Mouse (Mus musculus) small intestine, adult 2 months (tissue): ENCODE data around the gene Mfn1. TPM values are rescaled to one million over a fixed set of nuclear protein-coding genes. Genes with fewer than 3 reads are reported as not detected.
A peak's percentile ranks its signal among the peaks of the same experiment; 100 is the strongest.

ENCODE experiments used
- H3K27ac ChIP-seq: fragments of 200-500 bp; 2 replicates; pipeline ENCODE4 v1.5.1; 2012; ENCODE audit warnings: low read depth, low read length, control low read depth, inconsistent platforms; ENCODE audit not compliant: insufficient read depth
- H3K27me3 ChIP-seq: fragments of 200-500 bp; 2 replicates; pipeline ENCODE4 v1.6.1; 2012; ENCODE audit warnings: mild to moderate bottlenecking, moderate library complexity, low read length, inconsistent platforms; ENCODE audit not compliant: control insufficient read depth, insufficient read depth
- H3K36me3 ChIP-seq: fragments of 200-500 bp; 2 replicates; pipeline ENCODE4 v1.6.1; 2012; ENCODE audit warnings: mild to moderate bottlenecking, low read length, control low read depth, inconsistent platforms; ENCODE audit not compliant: control insufficient read depth, insufficient read depth
- H3K4me1 ChIP-seq: fragments of 200-500 bp; 2 replicates; pipeline ENCODE4 v1.6.1; 2012; ENCODE audit warnings: low read length, inconsistent platforms, mixed read lengths; ENCODE audit not compliant: control insufficient read depth, insufficient read depth, insufficient read length
- H3K4me3 ChIP-seq: fragments of 200-500 bp; 2 replicates; pipeline ENCODE4 v1.5.1; 2012; ENCODE audit warnings: low read depth, mild to moderate bottlenecking, control low read depth, inconsistent platforms, low read length, moderate library complexity
- CTCF ChIP-seq: fragments of 200-500 bp; IDR thresholded peaks from 2 replicates; pipeline ENCODE4 v1.5.1; 2012; ENCODE audit warnings: low read depth, mild to moderate bottlenecking, control low read depth, inconsistent platforms, low read length, moderate library complexity, mixed read lengths; ENCODE audit not compliant: insufficient replicate concordance, insufficient read length; ENCODE audit errors: extremely low read depth
- POLR2A ChIP-seq: fragments of 200-500 bp; IDR thresholded peaks from 2 replicates; pipeline ENCODE4 v1.6.1; 2012; ENCODE audit warnings: low read depth, mild to moderate bottlenecking, control low read depth, inconsistent platforms, low read length, moderate library complexity
- whole genome bisulfite sequencing: fragments of 180-500 bp; shearing (Covaris S2); methylation state at CpG from one replicate; pipeline ENCODE4 v1.1.7; 2018; 5-methylcytosine and 5-hydroxymethylcytosine counted together
- polyA plus RNA-seq: library from polyadenylated mRNA; depleted of rRNA; stranded (reverse); fragments of >200 nt; gene quantifications from 2 replicates; pipeline ENCODE4 v1.2.3, GENCODE M21; 2012

Mfn1 gene
- polyA plus RNA-seq, 1 experiment, result 4.6 TPM

DNA sequence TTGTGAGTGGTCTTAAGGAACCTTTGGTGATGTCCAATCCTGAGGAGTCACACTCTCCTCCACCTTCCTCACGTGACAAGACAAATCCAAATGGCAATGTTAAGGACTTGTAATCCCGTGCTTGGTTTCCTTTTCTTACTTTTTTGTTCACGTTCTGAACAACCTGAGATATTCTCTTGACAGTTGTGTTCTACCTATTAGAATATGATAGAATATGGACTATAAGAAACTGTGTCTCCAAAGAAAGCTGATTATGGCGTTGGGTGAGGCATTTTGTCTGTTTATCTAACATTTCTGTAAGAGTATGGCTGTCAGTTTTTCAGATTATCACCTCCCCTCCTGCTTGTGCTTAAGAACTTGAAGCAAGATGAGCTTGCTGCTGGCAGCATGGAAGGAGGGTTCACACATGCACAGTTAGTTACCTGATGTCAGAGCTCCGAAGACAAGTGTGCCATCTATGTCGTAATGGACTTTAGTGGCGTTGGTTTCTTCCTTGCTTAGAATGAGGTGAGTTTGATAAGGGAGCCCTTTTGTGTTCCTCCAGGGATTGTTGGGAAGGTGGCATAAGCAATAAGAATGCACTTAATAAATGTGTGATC is 16.5 kb upstream of the Mfn1 start:
- WGBS, result 83% methylated on average over 7 of the region's 7 CpGs
- TF ChIP-seq CTCF, result no peak
- H3K36me3 ChIP-seq, result peaks cover 23% of the 10 kb centered on the region
- no peak overlapping the region for H3K4me3 ChIP-seq
- H3K4me1 ChIP-seq, result peaks cover 4% of the 10 kb centered on the region
- no peak overlapping the region for H3K27ac ChIP-seq
- no peaks in the 10 kb centered on the region for H3K27me3 ChIP-seq

DNA sequence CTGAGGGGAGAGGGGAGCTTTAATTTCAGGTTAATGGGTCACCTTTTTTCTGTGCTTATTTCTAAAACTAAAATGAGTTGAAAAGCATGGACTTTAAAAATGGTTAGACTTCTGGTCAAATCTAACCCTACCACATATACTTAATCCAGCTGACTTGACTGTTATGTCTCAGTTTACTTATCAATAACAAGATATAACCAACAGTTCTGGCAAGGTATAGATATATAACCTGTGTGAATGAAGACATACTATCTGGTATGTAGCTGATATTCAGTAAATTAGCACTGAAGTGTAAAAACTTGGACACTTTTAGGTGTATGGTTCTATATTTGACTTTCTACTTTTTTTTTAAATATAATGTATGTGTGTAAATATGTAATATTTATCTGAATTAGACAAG is 15.7 kb upstream of the Mfn1 start:
- Histone ChIP-seq H3K27me3 (no peaks in the 10 kb centered on the region), H3K4me1 (peaks cover 4% of the 10 kb centered on the region), H3K36me3 (peaks cover 26% of the 10 kb centered on the region)

DNA sequence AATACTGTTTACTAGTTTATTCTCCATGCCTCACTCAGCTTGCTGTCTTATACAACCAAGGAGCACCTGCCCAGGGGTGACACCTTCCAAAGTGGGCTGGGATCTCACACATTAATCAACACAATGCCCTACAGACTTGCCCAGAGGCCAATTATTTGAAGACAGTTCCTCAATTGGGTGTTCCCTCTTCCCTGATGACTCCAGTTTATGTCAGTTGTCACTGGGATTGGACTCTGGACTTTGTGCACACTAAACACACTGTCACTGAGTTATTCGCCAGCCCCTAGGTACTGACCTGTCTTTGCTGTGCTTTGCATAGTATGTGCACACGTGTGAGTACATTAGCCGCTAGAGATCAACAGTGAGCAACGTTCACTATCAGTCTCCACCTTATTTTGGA is 2.1 kb upstream of the Mfn1 start:
- TF ChIP-seq POLR2A (no peak), CTCF (no peak)
- Histone ChIP-seq H3K4me1 (no peaks in the 10 kb centered on the region; the same call in 1 of the 2 replicates), H3K27ac (peak overlapping the region; percentile 49; the same call in 1 of the 2 replicates), H3K27me3 (no peaks in the 10 kb centered on the region), H3K36me3 (0 out of 2 replicates have a peak, but pooled peaks cover 2% of the 10 kb centered on the region), H3K4me3 (no peak overlapping the region)
- WGBS, result 57% methylated on average over 4 of the region's 4 CpGs

More for the DNA sequence above, 15.7 kb upstream of the Mfn1 start:
- Histone ChIP-seq H3K4me3 (no peak overlapping the region), H3K27ac (no peak overlapping the region)
- no peak for TF ChIP-seq CTCF
- TF ChIP-seq POLR2A, result no peak

DNA sequence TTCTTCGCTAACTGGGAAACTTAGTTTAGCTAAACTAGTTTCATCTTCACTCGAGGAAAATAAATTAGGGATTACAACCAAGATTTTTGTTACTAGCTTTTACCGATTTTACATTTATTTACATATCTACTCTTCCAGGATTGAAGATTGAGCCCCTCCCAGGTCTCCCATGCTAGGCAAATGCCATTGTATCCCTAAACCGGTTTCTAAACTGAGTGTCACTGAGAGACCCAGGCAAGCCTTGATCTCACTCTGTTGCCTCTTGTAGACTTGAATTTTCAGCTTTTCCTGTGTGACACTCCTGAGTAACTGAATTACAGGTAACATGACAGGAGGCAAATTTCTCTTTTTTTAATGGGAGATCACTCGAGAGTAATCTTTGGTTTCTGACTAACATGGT is 776 bp downstream of the Mfn1 start:
- WGBS, result 10% methylated on average over 5 of the region's 5 CpGs
- Histone ChIP-seq H3K27me3 (no peaks in the 10 kb centered on the region), H3K4me1 (no peaks in the 10 kb centered on the region; the same call in 1 of the 2 replicates), H3K4me3 (no peak overlapping the region), H3K27ac (no peak overlapping the region), H3K36me3 (peaks cover 21% of the 10 kb centered on the region)
- TF ChIP-seq POLR2A, result no peak
- TF ChIP-seq CTCF, result no peak

DNA sequence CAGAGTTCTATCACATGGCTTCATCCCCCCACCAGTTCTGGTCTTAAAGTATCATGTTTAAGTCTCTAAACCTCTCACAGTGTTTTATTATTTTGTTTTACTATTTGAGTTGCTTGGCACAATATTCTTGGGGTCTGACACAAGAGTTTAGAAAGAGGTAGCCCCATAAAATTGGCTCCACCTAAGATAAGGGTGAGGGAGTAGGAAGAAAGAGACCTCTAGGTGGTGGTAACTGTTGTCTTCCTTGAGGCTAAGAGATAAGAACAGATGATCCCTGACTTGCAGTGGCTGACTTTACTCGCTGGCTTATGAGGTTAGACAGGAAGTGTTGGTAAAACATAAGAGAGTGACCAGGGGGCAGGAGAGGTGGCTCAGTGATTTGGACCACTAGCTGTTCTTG is 6.4 kb downstream of the Mfn1 start:
- no peak for TF ChIP-seq CTCF
- TF ChIP-seq POLR2A, result no peak
- Histone ChIP-seq H3K4me3 (no peak overlapping the region), H3K36me3 (peaks cover 52% of the 10 kb centered on the region), H3K27ac (no peak overlapping the region), H3K27me3 (no peaks in the 10 kb centered on the region), H3K4me1 (no peaks in the 10 kb centered on the region)
- 44% methylated on average over 1 of the region's 1 CpGs for WGBS

DNA sequence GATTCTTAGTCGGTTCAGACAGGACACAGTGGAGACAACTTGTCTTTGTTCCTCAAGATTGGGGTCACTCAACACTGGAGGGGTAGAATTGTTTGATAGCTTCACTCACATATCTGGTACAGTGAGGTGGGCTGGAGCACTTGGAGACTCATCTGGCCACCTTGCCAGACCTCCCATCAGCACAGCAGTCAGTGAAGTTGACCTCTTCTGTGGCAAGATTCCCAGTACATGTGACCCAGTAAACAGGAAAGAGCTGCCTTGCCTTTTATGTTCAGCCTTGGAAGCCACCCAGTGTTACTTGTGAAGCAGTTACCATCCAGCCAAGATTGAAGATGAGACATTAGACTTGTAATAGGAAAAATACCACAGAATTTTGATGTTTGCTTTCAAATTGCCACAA is 8.3 kb downstream of the Mfn1 start:
- Histone ChIP-seq H3K36me3 (peaks cover 52% of the 10 kb centered on the region), H3K4me1 (no peaks in the 10 kb centered on the region), H3K4me3 (no peak overlapping the region), H3K27me3 (no peaks in the 10 kb centered on the region), H3K27ac (peak overlapping the region; percentile 83)
- TF ChIP-seq POLR2A, result no peak
- 67% methylated on average over 1 of the region's 1 CpGs for WGBS

DNA sequence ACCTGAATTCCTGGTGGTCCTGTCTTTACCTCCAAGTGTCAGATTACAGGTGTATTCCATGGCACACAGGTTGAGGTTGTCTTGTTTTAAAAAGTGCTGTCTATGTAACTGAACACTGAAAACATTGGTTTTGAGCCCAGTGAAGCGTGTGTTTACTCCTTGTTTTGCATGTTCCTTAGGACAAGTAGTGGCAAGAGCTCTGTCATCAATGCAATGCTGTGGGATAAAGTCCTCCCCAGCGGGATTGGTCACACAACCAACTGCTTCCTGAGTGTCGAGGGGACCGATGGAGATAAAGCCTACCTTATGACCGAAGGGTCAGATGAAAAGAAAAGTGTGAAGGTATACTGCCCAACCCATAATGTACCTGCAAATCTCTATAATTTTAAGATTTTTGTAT is 8.8 kb downstream of the Mfn1 start:
- H3K27ac ChIP-seq, result peak overlapping the region; percentile 60; the same call in 1 of the 2 replicates
- H3K4me3 ChIP-seq, result no peak overlapping the region
- no peaks in the 10 kb centered on the region for H3K4me1 ChIP-seq
- TF ChIP-seq POLR2A (no peak), CTCF (no peak)
- WGBS, result 85% methylated on average over 5 of the region's 5 CpGs
- peaks cover 53% of the 10 kb centered on the region for H3K36me3 ChIP-seq
- H3K27me3 ChIP-seq, result no peaks in the 10 kb centered on the region
